ENCODE assay signal across 8 mouse cellular contexts in the genomic region with DNA sequence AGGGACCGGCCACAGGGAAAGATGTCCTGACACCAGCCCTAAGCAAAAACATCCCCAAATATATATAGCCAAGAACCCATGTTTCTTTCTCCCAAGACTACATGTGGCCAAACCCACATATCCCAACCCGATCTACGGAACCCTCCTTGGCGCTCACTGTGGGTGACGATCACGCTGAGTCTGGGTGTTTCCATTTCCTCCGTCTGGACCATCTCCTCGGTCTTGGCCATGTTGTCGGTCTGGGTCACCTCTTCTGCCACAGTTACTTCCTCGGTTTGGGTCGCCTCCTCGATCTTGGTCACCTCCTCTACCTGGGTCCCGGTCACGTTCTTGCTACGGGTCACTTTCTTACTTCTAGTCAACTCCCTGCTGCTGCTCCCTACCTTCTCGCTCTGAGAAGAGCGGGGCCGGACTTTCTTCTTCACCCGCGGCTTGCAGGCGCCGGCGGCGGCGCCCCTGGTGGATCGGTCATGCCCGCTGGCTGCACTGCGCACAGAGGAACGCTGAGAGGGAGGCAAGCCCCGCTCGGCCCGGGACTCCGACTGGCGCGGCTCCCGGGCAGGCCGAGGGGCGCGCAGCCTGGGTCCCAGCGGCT. TPM values are rescaled to one million over a fixed set of nuclear protein-coding genes. Genes with fewer than 3 reads are reported as not detected.
DNase-seq lines count a peak whose midpoint lies in the region; ATAC-seq and TF ChIP-seq lines count a peak whose summit lies in the region.

No protein-coding gene starts in this region.

- peak overlapping the region; percentile 87 for H3K27ac ChIP-seq in brown adipose tissue, adult 24 weeks (replicated peaks; ENCODE audit: low read depth, low read length)
- peak overlapping the region; percentile 79 for H3K27ac ChIP-seq in hindbrain, embryonic 11.5 days (ENCODE audit: low read depth, low read length)

- H3K4me1 ChIP-seq in lung, adult 2 months (ENCODE audit: control insufficient read depth, insufficient read depth, low read length), result peaks cover 8% of the 10 kb centered on the region
- peaks cover 8% of the 10 kb centered on the region; the same call in 1 of the 2 replicates for H3K4me1 ChIP-seq in brown adipose tissue, adult 24 weeks (ENCODE audit: control insufficient read depth, insufficient read depth, insufficient read length, low read length)
- no peaks in the 10 kb centered on the region; the same call in 1 of the 2 replicates for H3K4me1 ChIP-seq in hindbrain, embryonic 11.5 days (replicated peaks; ENCODE audit: control insufficient read depth, insufficient read depth, low read length)
- H3K4me1 ChIP-seq in megakaryocyte, embryonic 14.5 days, result peaks cover 62% of the 10 kb centered on the region

- no peaks in the 10 kb centered on the region for H3K27me3 ChIP-seq in hindbrain, embryonic 11.5 days (ENCODE audit: control insufficient read depth, insufficient read depth, low read length)
- H3K27me3 ChIP-seq in megakaryocyte, embryonic 14.5 days (replicated peaks), result no peaks in the 10 kb centered on the region

- peaks cover 1% of the 10 kb centered on the region; the same call in 1 of the 2 replicates for H3K36me3 ChIP-seq in hindbrain, embryonic 11.5 days (ENCODE audit: control insufficient read depth, insufficient read depth, low read length)
- peaks cover 71% of the 10 kb centered on the region for H3K36me3 ChIP-seq in megakaryocyte, embryonic 14.5 days (replicated peaks; ENCODE audit: low read length)

- H3K9ac ChIP-seq in hindbrain, embryonic 11.5 days (ENCODE audit: low read depth, low read length), result peak overlapping the region; percentile 85

- no peak for TF ChIP-seq CTCF in lung, adult 2 months (IDR thresholded peaks at IDR 0.05; ENCODE audit: insufficient read depth, low read length)

- ATAC-seq in hindbrain, embryonic 11.5 days (ENCODE audit: low FRiP score), result no peak; the same call in 1 of the 2 replicates

- H3K9me3 ChIP-seq in hindbrain, embryonic 11.5 days (ENCODE audit: control insufficient read depth, low read length), result no peaks in the 10 kb centered on the region
- H3K9me3 ChIP-seq in megakaryocyte, embryonic 14.5 days, result no peaks in the 10 kb centered on the region

- under 1% methylated on average over 40 of the region's 40 CpGs for WGBS in lung, adult 2 months
- WGBS in hindbrain, embryonic 11.5 days, result under 1% methylated on average over 39 of the region's 40 CpGs

- no peak for DNase-seq in lung, adult 2 months
- no peak for DNase-seq in lung, postnatal 25 days (ENCODE audit: low spot score)
- DNase-seq in hindbrain, embryonic 11.5 days (ENCODE audit: low spot score), result no peak
- DNase-seq in adrenal gland, adult 2 months, result no peak
- DNase-seq in right cerebral cortex, adult 18-20 months, result no peak
- no peak for DNase-seq in kidney, adult 8-10 months

- peak overlapping the region; percentile 53 for H3K4me2 ChIP-seq in hindbrain, embryonic 11.5 days (replicated peaks; ENCODE audit: low read depth, low read length)

- TF ChIP-seq POLR2A in lung, adult 2 months (IDR thresholded peaks at IDR 0.05; ENCODE audit: borderline replicate concordance, extremely low read depth, low read depth, low read length), result no peak

- peak overlapping the region; percentile 87 for H3K4me3 ChIP-seq in lung, adult 2 months (replicated peaks; ENCODE audit: extremely low read depth, low read depth, low read length)
- H3K4me3 ChIP-seq in brown adipose tissue, adult 24 weeks (ENCODE audit: insufficient read depth, low read depth, low read length), result peak overlapping the region; percentile 99
- H3K4me3 ChIP-seq in hindbrain, embryonic 11.5 days (ENCODE audit: low read depth, low read length), result peak overlapping the region; percentile 90
- H3K4me3 ChIP-seq in megakaryocyte, embryonic 14.5 days (replicated peaks), result peak overlapping the region; percentile 93

RNA-seq across cellular contexts. Expression of a gene that starts 0.4 kb away (rescaled TPM):
- polyA plus RNA-seq in lung, adult 2 months (2012; rRNA removed), result 123 and 198 TPM in 2 replicates
- polyA plus RNA-seq in brown adipose tissue, adult 24 weeks (2012; ENCODE audit: insufficient read depth, insufficient read length, missing spikeins), result 295 and 387 TPM in 2 replicates
- polyA plus RNA-seq in hindbrain, embryonic 11.5 days (2014; fragmentation: Nextera tagmentation; extraction: Ambion mirVana), result 259 and 262 TPM in 2 replicates
- polyA plus RNA-seq in megakaryocyte, embryonic 14.5 days (2012; ENCODE audit: insufficient read depth, low replicate concordance), result 409 and 1,033 TPM in 2 replicates
- total RNA-seq in adrenal gland, adult 2 months (2021), result 100 to 1,000 TPM; 274 to 368 TPM
- polyA plus RNA-seq in adrenal gland, adult 2 months (2012; rRNA removed), result 268 and 567 TPM in 2 replicates

RNA-seq across cellular contexts. Expression of a gene that starts 0.5 kb away (rescaled TPM):
- polyA plus RNA-seq in lung, adult 2 months (2012; rRNA removed), result 17.3 and 32.0 TPM in 2 replicates
- 106 and 109 TPM in 2 replicates for polyA plus RNA-seq in brown adipose tissue, adult 24 weeks (2012; ENCODE audit: insufficient read depth, insufficient read length, missing spikeins)
- 173 and 178 TPM in 2 replicates for polyA plus RNA-seq in hindbrain, embryonic 11.5 days (2014; fragmentation: Nextera tagmentation; extraction: Ambion mirVana)
- 6.2 TPM in 1 of 2 replicates, not detected in the other for polyA plus RNA-seq in megakaryocyte, embryonic 14.5 days (2012; ENCODE audit: insufficient read depth, low replicate concordance)
- 100 to 1,000 TPM; 101 to 104 TPM for total RNA-seq in adrenal gland, adult 2 months (2021)
- polyA plus RNA-seq in adrenal gland, adult 2 months (2012; rRNA removed), result 4.1 and 4.5 TPM in 2 replicates

RNA-seq across cellular contexts. Expression of a gene that starts 23.0 kb away (rescaled TPM):
- 20.3 and 28.9 TPM in 2 replicates for polyA plus RNA-seq in lung, adult 2 months (2012; rRNA removed)
- 12.0 and 14.9 TPM in 2 replicates for polyA plus RNA-seq in brown adipose tissue, adult 24 weeks (2012; ENCODE audit: insufficient read depth, insufficient read length, missing spikeins)
- 95.7 and 105 TPM in 2 replicates for polyA plus RNA-seq in hindbrain, embryonic 11.5 days (2014; fragmentation: Nextera tagmentation; extraction: Ambion mirVana)
- 1.2 and 4.1 TPM in 2 replicates for polyA plus RNA-seq in megakaryocyte, embryonic 14.5 days (2012; ENCODE audit: insufficient read depth, low replicate concordance)
- 10 to 100 TPM; 66.1 to 93.2 TPM for total RNA-seq in adrenal gland, adult 2 months (2021)
- polyA plus RNA-seq in adrenal gland, adult 2 months (2012; rRNA removed), result 23.7 and 31.0 TPM in 2 replicates

RNA-seq across cellular contexts. Expression of a gene that starts 27.8 kb away (rescaled TPM):
- 15.6 and 43.5 TPM in 2 replicates for polyA plus RNA-seq in lung, adult 2 months (2012; rRNA removed)
- not detected in 2 replicates for polyA plus RNA-seq in brown adipose tissue, adult 24 weeks (2012; ENCODE audit: insufficient read depth, insufficient read length, missing spikeins)
- polyA plus RNA-seq in hindbrain, embryonic 11.5 days (2014; fragmentation: Nextera tagmentation; extraction: Ambion mirVana), result not detected in 2 replicates
- polyA plus RNA-seq in megakaryocyte, embryonic 14.5 days (2012; ENCODE audit: insufficient read depth, low replicate concordance), result not detected in 2 replicates
- 100 to 1,000 TPM in 1 of 2 experiments, not detected in 1; 112 TPM for total RNA-seq in adrenal gland, adult 2 months (2021)
- polyA plus RNA-seq in adrenal gland, adult 2 months (2012; rRNA removed), result 6.3 and 15.7 TPM in 2 replicates
